8 mouse cellular contexts compared by ENCODE assay signal in genomic region chr6:142524635-142525308, GRCm38 (mm10). TPM values are rescaled to one million over a fixed set of nuclear protein-coding genes. Genes with fewer than 3 reads are reported as not detected.
DNase-seq lines count a peak whose midpoint lies in the region; ATAC-seq and TF ChIP-seq lines count a peak whose summit lies in the region.

No protein-coding gene starts in this region.

- no peaks in the 10 kb centered on the region for H3K9me3 ChIP-seq in intestine, postnatal 0 days (ENCODE audit: control insufficient read depth)
- H3K9me3 ChIP-seq in limb, embryonic 14.5 days (ENCODE audit: control insufficient read depth, low read length): no peaks in the 10 kb centered on the region

- no peak overlapping the region for H3K27ac ChIP-seq in cortical plate, adult 2 months (ENCODE audit: insufficient read depth, low read length)
- H3K27ac ChIP-seq in intestine, postnatal 0 days (ENCODE audit: low read depth, low read length): no peak overlapping the region
- no peak overlapping the region for H3K27ac ChIP-seq in limb, embryonic 14.5 days (replicated peaks; ENCODE audit: low read depth, low read length)
- no peak overlapping the region for H3K27ac ChIP-seq in thymus, adult 2 months (ENCODE audit: control insufficient read depth, insufficient read depth, low read length)

- no peaks in the 10 kb centered on the region for H3K4me1 ChIP-seq in cortical plate, adult 2 months (ENCODE audit: control insufficient read depth, insufficient read depth, low read length)
- peaks cover 2% of the 10 kb centered on the region; the same call in 1 of the 2 replicates for H3K4me1 ChIP-seq in intestine, postnatal 0 days (replicated peaks; ENCODE audit: control insufficient read depth, insufficient read depth, low read length)
- no peaks in the 10 kb centered on the region for H3K4me1 ChIP-seq in limb, embryonic 14.5 days (ENCODE audit: control insufficient read depth, insufficient read depth, low read length)
- no peaks in the 10 kb centered on the region for H3K4me1 ChIP-seq in thymus, adult 2 months (replicated peaks; ENCODE audit: control insufficient read depth, insufficient read depth, low read length)

- intact Hi-C loops in gastrocnemius, postnatal 36 days (cut with DNase I): loop anchor here (1.0 to 5.0 kb wide), 2 partner anchors 137 to 211 kb away; partner anchors contain the start of genes Golt1b and Recql

- no peak overlapping the region for H3K9ac ChIP-seq in intestine, postnatal 0 days (ENCODE audit: low read depth, low read length)
- H3K9ac ChIP-seq in limb, embryonic 14.5 days (ENCODE audit: low read depth, low read length, severe bottlenecking): no peak overlapping the region

- peak; percentile 64 for DNase-seq in T-cell, adult 2 months (ENCODE audit: low spot score)
- peak; percentile 31 to 45 for DNase-seq in gastrocnemius, postnatal 36 days
- DNase-seq in limb, embryonic 14.5 days (ENCODE audit: low spot score): peak; percentile 87
- peak; percentile 86 for DNase-seq in naive thymus-derived CD4-positive, alpha-beta T cell, adult 2 months (ENCODE audit: low read depth)
- peak; percentile 71 for DNase-seq in thymus, adult 2 months

- peaks cover 7% of the 10 kb centered on the region for H3K27me3 ChIP-seq in C2C12 (ENCODE audit: control insufficient read depth, insufficient read depth, insufficient read length)
- no peaks in the 10 kb centered on the region for H3K27me3 ChIP-seq in intestine, postnatal 0 days (replicated peaks; ENCODE audit: control insufficient read depth, insufficient read depth, low read length)
- H3K27me3 ChIP-seq in limb, embryonic 14.5 days (ENCODE audit: control insufficient read depth, insufficient read depth, low read length): no peaks in the 10 kb centered on the region
- no peaks in the 10 kb centered on the region for H3K27me3 ChIP-seq in thymus, adult 2 months (ENCODE audit: control insufficient read depth, insufficient read depth, low read length)

- no peaks in the 10 kb centered on the region for H3K79me2 ChIP-seq in C2C12 (ENCODE audit: control insufficient read depth, insufficient read depth)

- ATAC-seq in intestine, postnatal 0 days: peak; percentile 57
- ATAC-seq in limb, embryonic 14.5 days (ENCODE audit: low FRiP score, low read depth): 0 out of 2 replicates have a peak, but pooled peaks have one; percentile 69

- H3ac ChIP-seq in C2C12 (ENCODE audit: control insufficient read depth, insufficient read length, low read depth): no peak overlapping the region

- no peak for TF ChIP-seq POLR2A in cortical plate, adult 2 months (IDR thresholded peaks at IDR 0.05; ENCODE audit: extremely low read depth, insufficient read depth, low read length)
- no peak for TF ChIP-seq POLR2A in limb, embryonic 14.5 days (IDR thresholded peaks at IDR 0.05; ENCODE audit: borderline replicate concordance, extremely low read depth, insufficient read depth, insufficient read length)
- TF ChIP-seq POLR2A in thymus, adult 2 months (IDR thresholded peaks at IDR 0.05; ENCODE audit: control insufficient read depth, extremely low read depth, insufficient read depth, low read length, poor library complexity): no peak

- 5% methylated on average over 4 of the region's 4 CpGs for WGBS in intestine, postnatal 0 days
- 9% methylated on average over 4 of the region's 4 CpGs for WGBS in limb, embryonic 14.5 days
- WGBS in thymus, adult 2 months: 3% methylated on average over 4 of the region's 4 CpGs

- TF ChIP-seq CTCF in C2C12 (IDR thresholded peaks at IDR 0.05; ENCODE audit: control insufficient read depth, insufficient read depth, insufficient read length): peak; percentile 63
- peak; percentile 89 for TF ChIP-seq CTCF in cortical plate, adult 2 months (IDR thresholded peaks at IDR 0.05; ENCODE audit: extremely low read depth, insufficient read depth, low read length)
- TF ChIP-seq CTCF in intestine, postnatal 0 days (IDR thresholded peaks at IDR 0.05; ENCODE audit: low read depth): peak; percentile 91
- TF ChIP-seq CTCF in thymus, adult 2 months (IDR thresholded peaks at IDR 0.05; ENCODE audit: borderline replicate concordance, control insufficient read depth, extremely low read depth, insufficient read depth, low read length, poor library complexity): no peak

- no peak overlapping the region for H3K4me3 ChIP-seq in C2C12 (ENCODE audit: insufficient read depth, poor library complexity, severe bottlenecking)
- H3K4me3 ChIP-seq in cortical plate, adult 2 months (ENCODE audit: insufficient read depth, low read length): no peak overlapping the region
- no peak overlapping the region for H3K4me3 ChIP-seq in intestine, postnatal 0 days (ENCODE audit: low read depth, low read length)
- no peak overlapping the region for H3K4me3 ChIP-seq in limb, embryonic 14.5 days (replicated peaks; ENCODE audit: low read length)
- no peak overlapping the region for H3K4me3 ChIP-seq in thymus, adult 2 months (ENCODE audit: control insufficient read depth, insufficient read depth, low read length)

- H3K4me2 ChIP-seq in intestine, postnatal 0 days (replicated peaks; ENCODE audit: low read depth): no peak overlapping the region
- no peak overlapping the region for H3K4me2 ChIP-seq in limb, embryonic 14.5 days (replicated peaks; ENCODE audit: low read depth, low read length, severe bottlenecking)

- no peaks in the 10 kb centered on the region for H3K36me3 ChIP-seq in C2C12 (ENCODE audit: control insufficient read depth, insufficient read depth)
- H3K36me3 ChIP-seq in intestine, postnatal 0 days (ENCODE audit: control insufficient read depth, insufficient read depth): no peaks in the 10 kb centered on the region
- no peaks in the 10 kb centered on the region for H3K36me3 ChIP-seq in limb, embryonic 14.5 days (ENCODE audit: control insufficient read depth, insufficient read depth, low read length)
- no peaks in the 10 kb centered on the region for H3K36me3 ChIP-seq in thymus, adult 2 months (ENCODE audit: control insufficient read depth, insufficient read depth, low read length)

- no peaks in the 10 kb centered on the region for H3K79me3 ChIP-seq in C2C12 (ENCODE audit: low read depth)

TF ChIP-seq in C2C12, 6 proteins besides CTCF, POLR2A, EP300 and RAD21:
- TF ChIP-seq FOSL1 (IDR thresholded peaks at IDR 0.05; ENCODE audit: insufficient read depth, low read length, poor library complexity, severe bottlenecking) (no peak), MAX (IDR thresholded peaks at IDR 0.05) (no peak), MYOG (IDR thresholded peaks at IDR 0.05; ENCODE audit: control insufficient read depth, extremely low read depth, insufficient read length) (no peak), MYOD1 (IDR thresholded peaks at IDR 0.05; ENCODE audit: control insufficient read depth, insufficient read length, low read depth) (no peak)

RNA-seq across cellular contexts. Expression of gene Ldhb, which starts 17.0 kb away (rescaled TPM):
- polyA plus RNA-seq in C2C12 (2012; fragmentation: generic; extraction: Trizol): 29.3 TPM
- polyA plus RNA-seq in cortical plate, adult 2 months (2012; rRNA removed): 1,109 and 1,198 TPM in 2 replicates
- 100 to 1,000 TPM; 236 to 395 TPM for total RNA-seq in gastrocnemius, postnatal 36 days (2021)
- 39.5 and 41.4 TPM in 2 replicates for polyA plus RNA-seq in intestine, postnatal 0 days (2015; fragmentation: Nextera tagmentation; extraction: Ambion mirVana)
- polyA plus RNA-seq in limb, embryonic 14.5 days (2012; rRNA removed): 178 TPM in 2 replicates
- 229 and 266 TPM in 2 replicates for polyA plus RNA-seq in limb, embryonic 14.5 days (2014; fragmentation: Nextera tagmentation; extraction: Ambion mirVana)
- 394 and 525 TPM in 2 replicates for polyA plus RNA-seq in thymus, adult 2 months (2012; rRNA removed)

RNA-seq across cellular contexts. Expression of gene Kcnj8, which starts 46.6 kb away (rescaled TPM):
- polyA plus RNA-seq in C2C12 (2012; fragmentation: generic; extraction: Trizol): not detected
- 5.1 and 5.6 TPM in 2 replicates for polyA plus RNA-seq in cortical plate, adult 2 months (2012; rRNA removed)
- total RNA-seq in gastrocnemius, postnatal 36 days (2021): 10 to 100 TPM in 1 of 2 experiments, 1 to 10 TPM in 1; 6.4 to 10.8 TPM
- 28.7 and 29.8 TPM in 2 replicates for polyA plus RNA-seq in intestine, postnatal 0 days (2015; fragmentation: Nextera tagmentation; extraction: Ambion mirVana)
- polyA plus RNA-seq in limb, embryonic 14.5 days (2012; rRNA removed): 9.7 and 10.0 TPM in 2 replicates
- 8.2 and 11.3 TPM in 2 replicates for polyA plus RNA-seq in limb, embryonic 14.5 days (2014; fragmentation: Nextera tagmentation; extraction: Ambion mirVana)
- polyA plus RNA-seq in thymus, adult 2 months (2012; rRNA removed): 3.1 and 3.9 TPM in 2 replicates

RNA-seq across cellular contexts. Expression of gene Gys2, which starts 51.9 kb away (rescaled TPM):
- not detected for polyA plus RNA-seq in C2C12 (2012; fragmentation: generic; extraction: Trizol)
- 0.13 TPM in 1 of 2 replicates, not detected in the other for polyA plus RNA-seq in cortical plate, adult 2 months (2012; rRNA removed)
- total RNA-seq in gastrocnemius, postnatal 36 days (2021): under 1 TPM in 1 of 2 experiments, not detected in 1; 0.76 TPM
- not detected in 2 replicates for polyA plus RNA-seq in intestine, postnatal 0 days (2015; fragmentation: Nextera tagmentation; extraction: Ambion mirVana)
- 0.03 TPM in 1 of 2 replicates, not detected in the other for polyA plus RNA-seq in limb, embryonic 14.5 days (2012; rRNA removed)
- not detected in 2 replicates for polyA plus RNA-seq in limb, embryonic 14.5 days (2014; fragmentation: Nextera tagmentation; extraction: Ambion mirVana)
- polyA plus RNA-seq in thymus, adult 2 months (2012; rRNA removed): 0.74 and 1.1 TPM in 2 replicates
